Comparison of ENCODE assay signal across 8 mouse cellular contexts in genomic region chr7:46640062-46640461, GRCm38 (mm10). TPM values are rescaled to one million over a fixed set of nuclear protein-coding genes. Genes with fewer than 3 reads are reported as not detected.
DNase-seq lines count a peak whose midpoint lies in the region; ATAC-seq and TF ChIP-seq lines count a peak whose summit lies in the region.

No protein-coding gene starts in this region.

- no peak for TF ChIP-seq CTCF in heart, adult 2 months (IDR thresholded peaks at IDR 0.05)
- no peak for TF ChIP-seq CTCF in ES-Bruce4 (IDR thresholded peaks at IDR 0.05; ENCODE audit: low read depth, low read length)

- TF ChIP-seq POLR2A in heart, adult 2 months (IDR thresholded peaks at IDR 0.05; ENCODE audit: insufficient read depth, low read depth, low read length), result no peak
- no peak for TF ChIP-seq POLR2A in ES-Bruce4 (IDR thresholded peaks at IDR 0.05; ENCODE audit: insufficient read depth, low read length)

- H3K9me3 ChIP-seq in ES-Bruce4 (replicated peaks; ENCODE audit: control insufficient read depth, insufficient read depth, low read length, poor library complexity, severe bottlenecking), result no peaks in the 10 kb centered on the region
- H3K9me3 ChIP-seq in hindbrain, embryonic 10.5 days, result no peaks in the 10 kb centered on the region

- no peaks in the 10 kb centered on the region for H3K36me3 ChIP-seq in heart, adult 2 months (ENCODE audit: control insufficient read depth, insufficient read depth, low read length)
- H3K36me3 ChIP-seq in ES-Bruce4 (ENCODE audit: control insufficient read depth, insufficient read depth, low read length, poor library complexity, severe bottlenecking), result no peaks in the 10 kb centered on the region
- H3K36me3 ChIP-seq in hindbrain, embryonic 10.5 days, result no peaks in the 10 kb centered on the region

- H3K79me2 ChIP-seq in heart, adult 2 months (replicated peaks; ENCODE audit: control insufficient read depth, insufficient read depth, low read length), result no peaks in the 10 kb centered on the region

- no peaks in the 10 kb centered on the region for H3K4me1 ChIP-seq in heart, adult 2 months (ENCODE audit: control insufficient read depth, insufficient read depth, low read length)
- no peaks in the 10 kb centered on the region for H3K4me1 ChIP-seq in ES-Bruce4 (ENCODE audit: control insufficient read depth, insufficient read depth, low read length)
- peaks cover 22% of the 10 kb centered on the region for H3K4me1 ChIP-seq in hindbrain, embryonic 10.5 days (replicated peaks)

- intact Hi-C loops in heart, adult 2 months (cut with DNase I), result no loop called here

- ATAC-seq in megakaryocyte progenitor cell, adult 5-6 weeks (replicated peaks; ENCODE audit: poor library complexity), result peak; percentile 9
- no peak for ATAC-seq in cerebellum, adult (ENCODE audit: insufficient number of reproducible peaks, low FRiP score, low TSS enrichment)

- H3K9ac ChIP-seq in heart, adult 2 months (ENCODE audit: low read depth, low read length), result peak overlapping the region; percentile 58
- peak overlapping the region; percentile 3; the same call in 1 of the 2 replicates for H3K9ac ChIP-seq in ES-Bruce4 (ENCODE audit: low read depth, poor library complexity, severe bottlenecking)

- H3K4me3 ChIP-seq in heart, adult 2 months, result peak overlapping the region; percentile 59
- peak overlapping the region; percentile 72 for H3K4me3 ChIP-seq in ES-Bruce4 (ENCODE audit: low read depth, low read length)
- H3K4me3 ChIP-seq in hindbrain, embryonic 10.5 days, result peak overlapping the region; percentile 80

- DNase-seq in heart, adult 2 months, result no peak
- DNase-seq in heart, postnatal 4 days, result no peak
- no peak for DNase-seq in hindbrain, embryonic 10.5 days (ENCODE audit: low spot score)
- DNase-seq in layer of hippocampus, adult 9-10 months (ENCODE audit: low spot score), result no peak
- DNase-seq in left cerebral cortex, adult 9 months (ENCODE audit: low spot score in 2 of 2), result no peak

- peak overlapping the region; percentile 59 for H3K27ac ChIP-seq in heart, adult 2 months
- H3K27ac ChIP-seq in ES-Bruce4 (ENCODE audit: insufficient read depth, low read length), result no peak overlapping the region
- H3K27ac ChIP-seq in hindbrain, embryonic 10.5 days, result peak overlapping the region; percentile 89

- no peak for TF ChIP-seq EP300 in heart, adult 2 months (IDR thresholded peaks at IDR 0.05; ENCODE audit: insufficient read depth, low read depth, low read length)
- no peak for TF ChIP-seq EP300 in ES-Bruce4 (IDR thresholded peaks at IDR 0.05; ENCODE audit: insufficient read depth, low read depth, low read length)

- no peaks in the 10 kb centered on the region for H3K27me3 ChIP-seq in heart, adult 2 months (ENCODE audit: control insufficient read depth, insufficient read depth, low read length)
- no peaks in the 10 kb centered on the region for H3K27me3 ChIP-seq in ES-Bruce4 (ENCODE audit: control insufficient read depth, insufficient read depth, low read length, poor library complexity, severe bottlenecking)
- peaks cover 18% of the 10 kb centered on the region for H3K27me3 ChIP-seq in hindbrain, embryonic 10.5 days (ENCODE audit: insufficient read depth, poor library complexity, severe bottlenecking)

- WGBS in heart, adult 2 months, result 12% methylated on average over 17 of the region's 17 CpGs
- WGBS in hindbrain, embryonic 10.5 days, result 17% methylated on average over 17 of the region's 17 CpGs

RNA-seq across cellular contexts. Expression of gene Sergef, which starts 0.5 kb away (rescaled TPM):
- total RNA-seq in heart, adult 2 months (2021), result 1 to 10 TPM; 2.9 to 5.1 TPM
- 3.6 and 4.9 TPM in 2 replicates for polyA plus RNA-seq in heart, adult 2 months (2012; rRNA removed)
- 10 to 100 TPM; 10.6 to 11.3 TPM for total RNA-seq in heart, postnatal 4 days (2021)
- polyA plus RNA-seq in ES-Bruce4 (2011; ENCODE audit: insufficient read depth, insufficient read length, low read depth, missing spikeins), result 5.8 and 7.5 TPM in 2 replicates
- polyA plus RNA-seq in hindbrain, embryonic 10.5 days (2016; fragmentation: Nextera tagmentation; extraction: Ambion mirVana), result 16.2 and 18.7 TPM in 2 replicates
- total RNA-seq in megakaryocyte progenitor cell, adult 5-6 weeks (2015), result 4.0 and 6.6 TPM in 2 replicates
- 8.1 and 10.8 TPM in 2 replicates for total RNA-seq in megakaryocyte progenitor cell, adult 5-6 weeks (2017)

RNA-seq across cellular contexts. Expression of gene Tph1, which starts 32.3 kb away (rescaled TPM):
- total RNA-seq in heart, adult 2 months (2021), result not detected
- 0.23 TPM in 1 of 2 replicates, not detected in the other for polyA plus RNA-seq in heart, adult 2 months (2012; rRNA removed)
- total RNA-seq in heart, postnatal 4 days (2021), result not detected
- 1.5 and 1.6 TPM in 2 replicates for polyA plus RNA-seq in ES-Bruce4 (2011; ENCODE audit: insufficient read depth, insufficient read length, low read depth, missing spikeins)
- polyA plus RNA-seq in hindbrain, embryonic 10.5 days (2016; fragmentation: Nextera tagmentation; extraction: Ambion mirVana), result 0.67 and 1.6 TPM in 2 replicates
- total RNA-seq in megakaryocyte progenitor cell, adult 5-6 weeks (2015), result not detected in 2 replicates
- not detected in 2 replicates for total RNA-seq in megakaryocyte progenitor cell, adult 5-6 weeks (2017)
